Mouse (Mus musculus): ENCODE measurements around the gene Ift22. TPM values are rescaled to one million over a fixed set of nuclear protein-coding genes. Genes with fewer than 3 reads are reported as not detected.

Gene Ift22
- polyA plus RNA-seq (2012; rRNA removed), result 58.7 and 63.1 TPM in 2 replicates

- peak; percentile 95 for DNase-seq
- TF ChIP-seq POLR2A (IDR thresholded peaks at IDR 0.05; ENCODE audit: borderline replicate concordance, insufficient read depth, low read length) (peak; percentile 29; the same call in 1 of the 2 replicates), CTCF (IDR thresholded peaks at IDR 0.05; ENCODE audit: borderline replicate concordance, insufficient read depth, low read depth, low read length) (no peak)
- WGBS, result 7% methylated on average over 32 of the region's 32 CpGs
- H3K4me1 ChIP-seq (ENCODE audit: control insufficient read depth, insufficient read depth, low read length), result peaks cover 9% of the 10 kb centered on the region
- no peaks in the 10 kb centered on the region for H3K27me3 ChIP-seq (ENCODE audit: control insufficient read depth, insufficient read depth, low read length)
- H3K4me3 ChIP-seq (replicated peaks; ENCODE audit: insufficient read depth, low read depth, low read length), result peak within 1 kb of the TSS; percentile 64
- H3K27ac ChIP-seq (ENCODE audit: insufficient read depth, low read length), result peak within 1 kb of the TSS; percentile 24
These were observed at the start of gene Ift22 for GRCm38 (mm10) chr5:136907991-136908857. Ift22 (plus strand) TSS chr5:136908150.

GRCm38 (mm10) chr5:136861191-136861940 is 46.6 kb upstream of the Ift22 start:
- 38% methylated on average over 20 of the region's 20 CpGs for WGBS

DNA sequence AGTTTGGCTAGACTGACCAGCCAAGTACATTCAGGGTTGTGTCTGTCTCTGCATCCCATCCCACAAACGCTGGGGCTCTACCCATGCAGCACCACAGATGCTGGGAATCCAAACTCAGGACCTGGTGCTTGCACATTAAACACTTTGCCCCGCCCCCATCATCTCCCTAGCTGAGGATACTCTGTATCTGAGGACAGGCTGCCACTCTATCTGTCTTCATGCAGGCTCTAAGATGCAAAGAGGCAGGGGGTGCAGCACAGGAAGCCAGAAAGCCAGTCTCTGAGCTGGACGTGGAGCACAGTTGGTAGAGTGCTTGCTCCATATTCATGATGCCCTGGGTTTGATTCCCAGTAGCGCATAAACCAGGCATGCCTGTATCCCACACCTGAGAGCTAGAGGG is 45.1 kb upstream of the Ift22 start:
- H3K4me1 ChIP-seq (ENCODE audit: control insufficient read depth, insufficient read depth, low read length), result no peaks in the 10 kb centered on the region
- no peak for DNase-seq
- TF ChIP-seq POLR2A (IDR thresholded peaks at IDR 0.05; ENCODE audit: borderline replicate concordance, insufficient read depth, low read length), result no peak
- TF ChIP-seq CTCF (IDR thresholded peaks at IDR 0.05; ENCODE audit: borderline replicate concordance, insufficient read depth, low read depth, low read length), result no peak
- no peak overlapping the region for H3K4me3 ChIP-seq (replicated peaks; ENCODE audit: insufficient read depth, low read depth, low read length)
- WGBS, result 70% methylated on average over 4 of the region's 4 CpGs
- no peak overlapping the region for H3K27ac ChIP-seq (ENCODE audit: insufficient read depth, low read length)
- H3K27me3 ChIP-seq (ENCODE audit: control insufficient read depth, insufficient read depth, low read length), result no peaks in the 10 kb centered on the region

More at GRCm38 (mm10) chr5:136861191-136861940, 46.6 kb upstream of the Ift22 start:
- Histone ChIP-seq H3K4me1 (ENCODE audit: control insufficient read depth, insufficient read depth, low read length) (no peaks in the 10 kb centered on the region), H3K27me3 (ENCODE audit: control insufficient read depth, insufficient read depth, low read length) (no peaks in the 10 kb centered on the region), H3K27ac (ENCODE audit: insufficient read depth, low read length) (no peak overlapping the region), H3K4me3 (replicated peaks; ENCODE audit: insufficient read depth, low read depth, low read length) (no peak overlapping the region)
- TF ChIP-seq CTCF (IDR thresholded peaks at IDR 0.05; ENCODE audit: borderline replicate concordance, insufficient read depth, low read depth, low read length), result no peak
- TF ChIP-seq POLR2A (IDR thresholded peaks at IDR 0.05; ENCODE audit: borderline replicate concordance, insufficient read depth, low read length), result no peak
- no peak for DNase-seq

GRCm38 (mm10) chr5:136863276-136863675 is 44.7 kb upstream of the Ift22 start:
- no peak overlapping the region for H3K4me3 ChIP-seq (replicated peaks; ENCODE audit: insufficient read depth, low read depth, low read length)
- TF ChIP-seq POLR2A (IDR thresholded peaks at IDR 0.05; ENCODE audit: borderline replicate concordance, insufficient read depth, low read length) (no peak), CTCF (IDR thresholded peaks at IDR 0.05; ENCODE audit: borderline replicate concordance, insufficient read depth, low read depth, low read length) (no peak)
- 59% methylated on average over 9 of the region's 9 CpGs for WGBS
- no peaks in the 10 kb centered on the region for H3K4me1 ChIP-seq (ENCODE audit: control insufficient read depth, insufficient read depth, low read length)
- no peaks in the 10 kb centered on the region for H3K27me3 ChIP-seq (ENCODE audit: control insufficient read depth, insufficient read depth, low read length)
- H3K27ac ChIP-seq (ENCODE audit: insufficient read depth, low read length), result no peak overlapping the region
- no peak for DNase-seq

GRCm38 (mm10) chr5:136863961-136864674 is 43.8 kb upstream of the Ift22 start:
- Histone ChIP-seq H3K4me3 (replicated peaks; ENCODE audit: insufficient read depth, low read depth, low read length) (no peak overlapping the region), H3K4me1 (ENCODE audit: control insufficient read depth, insufficient read depth, low read length) (no peaks in the 10 kb centered on the region; the same call in 1 of the 2 replicates), H3K27me3 (ENCODE audit: control insufficient read depth, insufficient read depth, low read length) (no peaks in the 10 kb centered on the region), H3K27ac (ENCODE audit: insufficient read depth, low read length) (no peak overlapping the region)
- DNase-seq, result peak in 1 of 2 experiments; percentile 9
- 23% methylated on average over 14 of the region's 14 CpGs for WGBS
- TF ChIP-seq POLR2A (IDR thresholded peaks at IDR 0.05; ENCODE audit: borderline replicate concordance, insufficient read depth, low read length) (no peak), CTCF (IDR thresholded peaks at IDR 0.05; ENCODE audit: borderline replicate concordance, insufficient read depth, low read depth, low read length) (no peak)

GRCm38 (mm10) chr5:136867706-136868105 is 40.2 kb upstream of the Ift22 start:
- WGBS, result 87% methylated on average over 5 of the region's 5 CpGs
- Histone ChIP-seq H3K27me3 (ENCODE audit: control insufficient read depth, insufficient read depth, low read length) (no peaks in the 10 kb centered on the region), H3K4me3 (replicated peaks; ENCODE audit: insufficient read depth, low read depth, low read length) (no peak overlapping the region), H3K27ac (ENCODE audit: insufficient read depth, low read length) (no peak overlapping the region), H3K4me1 (ENCODE audit: control insufficient read depth, insufficient read depth, low read length) (no peaks in the 10 kb centered on the region; the same call in 1 of the 2 replicates)
- DNase-seq, result no peak
- TF ChIP-seq POLR2A (IDR thresholded peaks at IDR 0.05; ENCODE audit: borderline replicate concordance, insufficient read depth, low read length) (no peak), CTCF (IDR thresholded peaks at IDR 0.05; ENCODE audit: borderline replicate concordance, insufficient read depth, low read depth, low read length) (no peak)

GRCm38 (mm10) chr5:136869451-136870114 is 38.4 kb upstream of the Ift22 start:
- TF ChIP-seq POLR2A (IDR thresholded peaks at IDR 0.05; ENCODE audit: borderline replicate concordance, insufficient read depth, low read length) (no peak), CTCF (IDR thresholded peaks at IDR 0.05; ENCODE audit: borderline replicate concordance, insufficient read depth, low read depth, low read length) (no peak)
- H3K4me1 ChIP-seq (ENCODE audit: control insufficient read depth, insufficient read depth, low read length), result no peaks in the 10 kb centered on the region; the same call in 1 of the 2 replicates
- no peak overlapping the region for H3K4me3 ChIP-seq (replicated peaks; ENCODE audit: insufficient read depth, low read depth, low read length)
- no peaks in the 10 kb centered on the region for H3K27me3 ChIP-seq (ENCODE audit: control insufficient read depth, insufficient read depth, low read length)
- no peak overlapping the region for H3K27ac ChIP-seq (ENCODE audit: insufficient read depth, low read length)
- 55% methylated on average over 10 of the region's 10 CpGs for whole genome bisulfite sequencing
- DNase-seq, result no peak
